Mouse (Mus musculus) lung, postnatal 36 days (tissue): Measurements from ENCODE around the gene Cercam.
"Not testable (repeated sequence)": the region's sequence is repeated elsewhere in the genome, so short reads cannot be mapped to it uniquely, and the experiment has no call there.

ENCODE experiments used
- DNase-seq: peaks from one replicate; pipeline ENCODE4 v3.0.0; 2022; ENCODE audit warnings: mixed read lengths

Cercam gene

GRCm38 (mm10) chr2:29855585-29856210 lies 13.3 kb upstream of the Cercam start:
- no peak for DNase-seq

GRCm38 (mm10) chr2:29856451-29857260 lies 12.3 kb upstream of the Cercam start:
- DNase-seq: no peak

GRCm38 (mm10) chr2:29857341-29857740 lies 11.6 kb upstream of the Cercam start:
- no peak for DNase-seq

- no peak for DNase-seq
These were observed 11.0 kb upstream of the Cercam start for GRCm38 (mm10) chr2:29857967-29858366.

- DNase-seq: peak; percentile 54
These were observed 10.1 kb upstream of the Cercam start for GRCm38 (mm10) chr2:29858748-29859473.

GRCm38 (mm10) chr2:29865125-29865524 lies 3.8 kb upstream of the Cercam start:
- DNase-seq: no peak

GRCm38 (mm10) chr2:29869646-29870451 lies 885 bp downstream of the Cercam start:
- DNase-seq: peak; percentile 27

GRCm38 (mm10) chr2:29872581-29873295 lies 3.8 kb downstream of the Cercam start:
- DNase-seq: no peak

GRCm38 (mm10) chr2:29873801-29874200 lies 4.8 kb downstream of the Cercam start:
- no peak for DNase-seq

GRCm38 (mm10) chr2:29878061-29878460 lies 9.1 kb downstream of the Cercam start:
- DNase-seq: no peak

- DNase-seq: no peak
These were observed 10.2 kb downstream of the Cercam start for GRCm38 (mm10) chr2:29879191-29879590.

GRCm38 (mm10) chr2:29879964-29880830 lies 11.2 kb downstream of the Cercam start:
- DNase-seq: no peak

GRCm38 (mm10) chr2:29886659-29887292 lies 17.8 kb downstream of the Cercam start:
- not testable (repeated sequence) for DNase-seq

GRCm38 (mm10) chr2:29889066-29889944 lies 20.3 kb downstream of the Cercam start, which contains the start of gene Odf2:
Gene Odf2 (plus strand): TSS chr2:29889221.
- DNase-seq: peak; percentile 100

GRCm38 (mm10) chr2:29889991-29890833 lies 21.2 kb downstream of the Cercam start:
- peak; percentile 92 for DNase-seq

GRCm38 (mm10) chr2:29891773-29892172 lies 22.8 kb downstream of the Cercam start:
- no peak for DNase-seq

- DNase-seq: no peak
These were observed 27.1 kb downstream of the Cercam start for GRCm38 (mm10) chr2:29896071-29896470.

GRCm38 (mm10) chr2:29897366-29897765 lies 28.4 kb downstream of the Cercam start:
- no peak for DNase-seq
